ENCODE assay signal across 22 mouse cellular contexts in genomic region chr7:123003207-123003606, GRCm38 (mm10). TPM values are rescaled to one million over a fixed set of nuclear protein-coding genes. Genes with fewer than 3 reads are reported as not detected.
A peak's percentile ranks its signal among the peaks of the same experiment; 100 is the strongest.
DNase-seq lines count a peak whose midpoint lies in the region; ATAC-seq and TF ChIP-seq lines count a peak whose summit lies in the region.
"Had no signal": no experiment of that assay in that cellular context is flagged by ENCODE, and none has a peak within 500 bp of the region (broad histone marks: within the 10 kb centered on the region; RNA-seq: fewer than 3 reads in every experiment).

No protein-coding gene starts in this region.

- intact Hi-C loops in gastrocnemius, postnatal 36 days (cut with DNase I), result no loop called here

- H3K9ac ChIP-seq in limb, embryonic 12.5 days (replicated peaks), result no peak overlapping the region
- no peak overlapping the region for H3K9ac ChIP-seq in stomach, embryonic 14.5 days (replicated peaks; ENCODE audit: low read depth, low read length)
- H3K9ac ChIP-seq in stomach, postnatal 0 days (ENCODE audit: low read length), result no peak overlapping the region

- no peak overlapping the region for H3ac ChIP-seq in myocyte (ENCODE audit: control insufficient read depth, insufficient read length)

- TF ChIP-seq CTCF in stomach, postnatal 0 days (IDR thresholded peaks at IDR 0.05; ENCODE audit: low read depth), result no peak

- no peak overlapping the region for H3K4me2 ChIP-seq in limb, embryonic 12.5 days
- H3K4me2 ChIP-seq in stomach, embryonic 14.5 days (replicated peaks; ENCODE audit: low read depth, low read length), result no peak overlapping the region
- H3K4me2 ChIP-seq in stomach, postnatal 0 days (replicated peaks; ENCODE audit: low read depth), result no peak overlapping the region
- no peak overlapping the region for H3K4me2 ChIP-seq in myocyte (ENCODE audit: low read depth)

- peak; percentile 90 for DNase-seq in heart, adult 11 months
- DNase-seq in heart, adult 8-10 months (ENCODE audit: low spot score), result no peak
- no peak for DNase-seq in limb, embryonic 10.5 days (ENCODE audit: low spot score)
- DNase-seq in stomach, postnatal 0 days (ENCODE audit: low spot score), result no peak
- no peak for DNase-seq in gastrocnemius, postnatal 36 days
- DNase-seq: adrenal gland, adult 2 months; adrenal gland, adult 8-10 months; adrenal gland, postnatal 10 days; adrenal gland, postnatal 14 days; adrenal gland, postnatal 25 days; adrenal gland, postnatal 36 days; B cell, adult 2 months; cerebellum, adult 11 months; cerebellum, adult 11-12 months had no signal

- H3K4me1 ChIP-seq in limb, embryonic 12.5 days (replicated peaks), result no peaks in the 10 kb centered on the region
- H3K4me1 ChIP-seq in limb, embryonic 10.5 days, result no peaks in the 10 kb centered on the region
- no peaks in the 10 kb centered on the region for H3K4me1 ChIP-seq in stomach, embryonic 14.5 days (ENCODE audit: control insufficient read depth, insufficient read depth, low read length)
- no peaks in the 10 kb centered on the region for H3K4me1 ChIP-seq in stomach, postnatal 0 days (replicated peaks; ENCODE audit: control insufficient read depth, insufficient read depth)

- TF ChIP-seq EP300 in stomach, postnatal 0 days (optimal IDR thresholded peaks at IDR 0.05), result no peak

- 0 out of 2 replicates have a peak overlapping the region, but pooled peaks have one; percentile 17 for H3K27ac ChIP-seq in limb, embryonic 12.5 days
- H3K27ac ChIP-seq in limb, embryonic 10.5 days, result no peak overlapping the region
- no peak overlapping the region for H3K27ac ChIP-seq in stomach, embryonic 14.5 days (ENCODE audit: low read length)
- no peak overlapping the region for H3K27ac ChIP-seq in stomach, postnatal 0 days (replicated peaks)

- H3K79me2 ChIP-seq in myocyte (ENCODE audit: control insufficient read depth, insufficient read depth), result no peaks in the 10 kb centered on the region

- no peaks in the 10 kb centered on the region for H3K9me3 ChIP-seq in limb, embryonic 12.5 days
- H3K9me3 ChIP-seq in limb, embryonic 10.5 days (replicated peaks), result no peaks in the 10 kb centered on the region
- no peaks in the 10 kb centered on the region for H3K9me3 ChIP-seq in stomach, embryonic 14.5 days (ENCODE audit: control insufficient read depth, low read depth, low read length)
- H3K9me3 ChIP-seq in stomach, postnatal 0 days (ENCODE audit: control insufficient read depth, low read length), result no peaks in the 10 kb centered on the region
- H3K9me3 ChIP-seq: G1E had no signal

- WGBS in limb, embryonic 12.5 days, result 97% methylated on average over 4 of the region's 4 CpGs
- WGBS in limb, embryonic 10.5 days, result 88% methylated on average over 4 of the region's 4 CpGs
- WGBS in stomach, embryonic 14.5 days, result 87% methylated on average over 4 of the region's 4 CpGs
- WGBS in stomach, postnatal 0 days, result 81% methylated on average over 4 of the region's 4 CpGs

- no peak overlapping the region for H3K4me3 ChIP-seq in limb, embryonic 12.5 days (replicated peaks)
- H3K4me3 ChIP-seq in limb, embryonic 10.5 days, result no peak overlapping the region
- H3K4me3 ChIP-seq in stomach, embryonic 14.5 days (ENCODE audit: low read depth, low read length), result no peak overlapping the region
- H3K4me3 ChIP-seq in stomach, postnatal 0 days (ENCODE audit: low read depth, low read length), result no peak overlapping the region
- H3K4me3 ChIP-seq in myocyte, result no peak overlapping the region

- ATAC-seq in limb, embryonic 12.5 days (ENCODE audit: insufficient number of reproducible peaks, insufficient read depth, low FRiP score, low TSS enrichment, low read depth), result no peak
- 0 out of 2 replicates have a peak, but pooled peaks have one; percentile 49 for ATAC-seq in stomach, embryonic 14.5 days (ENCODE audit: insufficient number of reproducible peaks, insufficient read depth, low FRiP score, low read depth)
- no peak for ATAC-seq in stomach, postnatal 0 days (ENCODE audit: low FRiP score, low TSS enrichment)
- ATAC-seq: activated CD4-positive, CD25-positive, alpha-beta regulatory T cell, adult 4 months; CD4-positive, CD25-positive, alpha-beta regulatory T cell, adult 4 months; Patski had no signal

- H3K36me3 ChIP-seq in limb, embryonic 12.5 days, result peaks cover 72% of the 10 kb centered on the region
- H3K36me3 ChIP-seq in limb, embryonic 10.5 days, result peaks cover 71% of the 10 kb centered on the region
- H3K36me3 ChIP-seq in stomach, embryonic 14.5 days (ENCODE audit: control insufficient read depth, insufficient read depth, low read length), result peaks cover 63% of the 10 kb centered on the region
- H3K36me3 ChIP-seq in stomach, postnatal 0 days (ENCODE audit: control insufficient read depth, insufficient read depth, low read length), result peaks cover 36% of the 10 kb centered on the region
- peaks cover 69% of the 10 kb centered on the region for H3K36me3 ChIP-seq in myocyte (ENCODE audit: control insufficient read depth, insufficient read depth)

- no peaks in the 10 kb centered on the region for H3K27me3 ChIP-seq in limb, embryonic 12.5 days
- no peaks in the 10 kb centered on the region for H3K27me3 ChIP-seq in limb, embryonic 10.5 days (ENCODE audit: low read depth, poor library complexity, severe bottlenecking)
- no peaks in the 10 kb centered on the region for H3K27me3 ChIP-seq in stomach, embryonic 14.5 days (ENCODE audit: control insufficient read depth, insufficient read depth, low read length)
- no peaks in the 10 kb centered on the region for H3K27me3 ChIP-seq in stomach, postnatal 0 days (ENCODE audit: control insufficient read depth, insufficient read depth, low read length)
- no peaks in the 10 kb centered on the region for H3K27me3 ChIP-seq in myocyte (ENCODE audit: control insufficient read depth, insufficient read depth, insufficient read length)
- H3K27me3 ChIP-seq: CH12.LX, Patski had no signal

- TF ChIP-seq POLR2A in myocyte (IDR thresholded peaks at IDR 0.05; ENCODE audit: insufficient read length, low read depth), result no peak

TF ChIP-seq in myocyte, 11 proteins besides CTCF, POLR2A, EP300 and RAD21:
- peak; percentile 74 for TF ChIP-seq POLR2AphosphoS2 (IDR thresholded peaks at IDR 0.05; ENCODE audit: insufficient read length, low read depth)
- TF ChIP-seq CEBPB (IDR thresholded peaks at IDR 0.05; ENCODE audit: insufficient read depth, poor library complexity, severe bottlenecking), result no peak

RNA-seq across cellular contexts. Expression of gene Rbbp6, which starts 37.7 kb away (rescaled TPM):
- total RNA-seq in heart, adult 8-10 months (2022), result 10 to 100 TPM; 26.0 to 34.3 (median 29.9) TPM
- 38.7 and 42.2 TPM in 2 replicates for polyA plus RNA-seq in limb, embryonic 12.5 days (2016; fragmentation: Nextera tagmentation; extraction: Ambion mirVana)
- 27.5 and 28.9 TPM in 2 replicates for polyA plus RNA-seq in limb, embryonic 10.5 days (2016; fragmentation: Nextera tagmentation; extraction: Ambion mirVana)
- 40.3 and 44.7 TPM in 2 replicates for polyA plus RNA-seq in stomach, embryonic 14.5 days (2014; fragmentation: Nextera tagmentation; extraction: Ambion mirVana)
- polyA plus RNA-seq in stomach, postnatal 0 days (2015; fragmentation: Nextera tagmentation; extraction: Ambion mirVana), result 12.8 and 13.3 TPM in 2 replicates
- polyA plus RNA-seq in myocyte (2012; fragmentation: generic; extraction: Trizol), result 9.8 TPM
- total RNA-seq in gastrocnemius, postnatal 36 days (2021), result 10 to 100 TPM; 21.2 to 26.4 TPM
